22 mouse cellular contexts compared by ENCODE assay signal in genomic region chr19:33299726-33300292, GRCm38 (mm10).
DNase-seq lines count a peak whose midpoint lies in the region; ATAC-seq and TF ChIP-seq lines count a peak whose summit lies in the region.
"Had no signal": no experiment of that assay in that cellular context is flagged by ENCODE, and none has a peak within 500 bp of the region (broad histone marks: within the 10 kb centered on the region; RNA-seq: fewer than 3 reads in every experiment).

No protein-coding gene starts in this region.

- H3K27ac ChIP-seq in forebrain, embryonic 13.5 days: no peak overlapping the region; the same call in 1 of the 2 replicates
- H3K27ac ChIP-seq in forebrain, embryonic 10.5 days: no peak overlapping the region
- no peak overlapping the region for H3K27ac ChIP-seq in kidney, postnatal 0 days
- no peak overlapping the region for H3K27ac ChIP-seq in kidney, adult 2 months (ENCODE audit: insufficient read depth, low read depth, low read length)
- H3K27ac ChIP-seq in forebrain, postnatal 0 days (ENCODE audit: low read depth, low read length): no peak overlapping the region; the same call in none of the 2 replicates
- H3K27ac ChIP-seq in thymus, adult 2 months (ENCODE audit: control insufficient read depth, insufficient read depth, low read length): no peak overlapping the region
- H3K27ac ChIP-seq: embryonic facial prominence, embryonic 13.5 days; gastrocnemius, adult 2 months; hindbrain, embryonic 10.5 days had no signal

- no peak for TF ChIP-seq CTCF in kidney, postnatal 0 days (IDR thresholded peaks at IDR 0.05; ENCODE audit: low read depth)
- TF ChIP-seq CTCF in kidney, adult 2 months (conservative IDR thresholded peaks at IDR 0.05; ENCODE audit: insufficient read depth, insufficient read length, low read depth, low read length): no peak
- TF ChIP-seq CTCF in forebrain, postnatal 0 days (IDR thresholded peaks at IDR 0.05; ENCODE audit: low read depth): no peak
- no peak for TF ChIP-seq CTCF in thymus, adult 2 months (IDR thresholded peaks at IDR 0.05; ENCODE audit: borderline replicate concordance, control insufficient read depth, extremely low read depth, insufficient read depth, low read length, poor library complexity)

- H3K9me3 ChIP-seq in forebrain, embryonic 13.5 days (replicated peaks): no peaks in the 10 kb centered on the region
- no peaks in the 10 kb centered on the region for H3K9me3 ChIP-seq in forebrain, embryonic 10.5 days
- no peaks in the 10 kb centered on the region for H3K9me3 ChIP-seq in kidney, postnatal 0 days (replicated peaks; ENCODE audit: low read length)
- no peaks in the 10 kb centered on the region for H3K9me3 ChIP-seq in forebrain, postnatal 0 days (ENCODE audit: low read length)
- H3K9me3 ChIP-seq: embryonic facial prominence, embryonic 13.5 days; G1E; heart, embryonic 12.5 days; hindbrain, embryonic 10.5 days had no signal

- no peak for DNase-seq in forebrain, embryonic 10.5 days (ENCODE audit: extremely low spot score, low spot score)
- DNase-seq in kidney, postnatal 0 days (ENCODE audit: low spot score): peak; percentile 2
- no peak for DNase-seq in kidney, adult 2 months
- DNase-seq in forebrain, postnatal 0 days: peak; percentile 36
- no peak for DNase-seq in frontal cortex, postnatal 10 days (ENCODE audit: low spot score in 2 of 2)
- DNase-seq in thymus, adult 2 months: no peak
- DNase-seq: adrenal gland, postnatal 14 days; B cell, adult 2 months; cerebellum, adult 18-20 months; cerebellum, adult 9-11 months; cerebellum, postnatal 36 days; gastrocnemius, adult 2 months; gastrocnemius, postnatal 25 days had no signal

- H3K27me3 ChIP-seq in forebrain, embryonic 13.5 days: no peaks in the 10 kb centered on the region
- H3K27me3 ChIP-seq in forebrain, embryonic 10.5 days (ENCODE audit: poor library complexity, severe bottlenecking): no peaks in the 10 kb centered on the region
- H3K27me3 ChIP-seq in kidney, postnatal 0 days (ENCODE audit: insufficient read depth, low read length): no peaks in the 10 kb centered on the region
- no peaks in the 10 kb centered on the region for H3K27me3 ChIP-seq in kidney, adult 2 months (replicated peaks; ENCODE audit: control insufficient read depth, insufficient read depth, low read length)
- H3K27me3 ChIP-seq in forebrain, postnatal 0 days (ENCODE audit: insufficient read depth, low read length): no peaks in the 10 kb centered on the region
- H3K27me3 ChIP-seq in thymus, adult 2 months (ENCODE audit: control insufficient read depth, insufficient read depth, low read length): no peaks in the 10 kb centered on the region
- H3K27me3 ChIP-seq: embryonic facial prominence, embryonic 13.5 days; heart, embryonic 12.5 days had no signal

- H3K4me1 ChIP-seq in forebrain, embryonic 13.5 days: peaks cover 14% of the 10 kb centered on the region
- H3K4me1 ChIP-seq in forebrain, embryonic 10.5 days: peaks cover 9% of the 10 kb centered on the region; the same call in 1 of the 2 replicates
- H3K4me1 ChIP-seq in kidney, postnatal 0 days (replicated peaks; ENCODE audit: insufficient read depth, low read length): no peaks in the 10 kb centered on the region
- H3K4me1 ChIP-seq in kidney, adult 2 months (ENCODE audit: control insufficient read depth, insufficient read depth, low read length): no peaks in the 10 kb centered on the region
- 0 out of 2 replicates have a peak, but pooled peaks cover 3% of the 10 kb centered on the region for H3K4me1 ChIP-seq in forebrain, postnatal 0 days (ENCODE audit: insufficient read depth)
- no peaks in the 10 kb centered on the region for H3K4me1 ChIP-seq in thymus, adult 2 months (replicated peaks; ENCODE audit: control insufficient read depth, insufficient read depth, low read length)
- H3K4me1 ChIP-seq: embryonic facial prominence, embryonic 13.5 days; heart, embryonic 12.5 days; hindbrain, embryonic 10.5 days had no signal

- H3K9ac ChIP-seq in forebrain, embryonic 13.5 days: no peak overlapping the region
- no peak overlapping the region for H3K9ac ChIP-seq in kidney, postnatal 0 days (ENCODE audit: low read depth, low read length)
- H3K9ac ChIP-seq in forebrain, postnatal 0 days: no peak overlapping the region
- H3K9ac ChIP-seq: embryonic facial prominence, embryonic 13.5 days; heart, embryonic 12.5 days had no signal

- TF ChIP-seq POLR2A in kidney, adult 2 months (IDR thresholded peaks at IDR 0.05; ENCODE audit: low read depth, low read length): no peak
- TF ChIP-seq POLR2A in thymus, adult 2 months (IDR thresholded peaks at IDR 0.05; ENCODE audit: control insufficient read depth, extremely low read depth, insufficient read depth, low read length, poor library complexity): no peak

- 39% methylated on average over 3 of the region's 3 CpGs for WGBS in forebrain, embryonic 13.5 days
- 78% methylated on average over 3 of the region's 3 CpGs for WGBS in forebrain, embryonic 10.5 days
- 59% methylated on average over 3 of the region's 3 CpGs for WGBS in kidney, postnatal 0 days
- WGBS in kidney, adult 2 months: 69% methylated on average over 3 of the region's 3 CpGs
- WGBS in forebrain, postnatal 0 days: 26% methylated on average over 3 of the region's 3 CpGs
- 98% methylated on average over 3 of the region's 3 CpGs for WGBS in thymus, adult 2 months

- peak; percentile 70 for ATAC-seq in forebrain, embryonic 13.5 days
- no peak for ATAC-seq in kidney, postnatal 0 days (replicated peaks; ENCODE audit: low FRiP score, low read depth)
- peak; percentile 71 for ATAC-seq in forebrain, postnatal 0 days
- ATAC-seq: CD4-positive, CD25-positive, alpha-beta regulatory T cell, adult 4 months; hindbrain, embryonic 16.5 days; inflammation-experienced regulatory T-cells, adult 6 months; intestine, postnatal 0 days had no signal

- no peak overlapping the region for H3K4me2 ChIP-seq in forebrain, embryonic 13.5 days
- no peak overlapping the region for H3K4me2 ChIP-seq in kidney, postnatal 0 days (ENCODE audit: low read length)
- H3K4me2 ChIP-seq in forebrain, postnatal 0 days (ENCODE audit: low read depth): no peak overlapping the region
- H3K4me2 ChIP-seq: embryonic facial prominence, embryonic 13.5 days; heart, embryonic 12.5 days had no signal

- H3K36me3 ChIP-seq in forebrain, embryonic 13.5 days (ENCODE audit: poor library complexity, severe bottlenecking): no peaks in the 10 kb centered on the region
- H3K36me3 ChIP-seq in forebrain, embryonic 10.5 days (replicated peaks): no peaks in the 10 kb centered on the region
- H3K36me3 ChIP-seq in kidney, postnatal 0 days (ENCODE audit: insufficient read depth, low read length): no peaks in the 10 kb centered on the region
- no peaks in the 10 kb centered on the region for H3K36me3 ChIP-seq in kidney, adult 2 months (ENCODE audit: control insufficient read depth, insufficient read depth, low read length)
- no peaks in the 10 kb centered on the region for H3K36me3 ChIP-seq in forebrain, postnatal 0 days (ENCODE audit: insufficient read depth)
- H3K36me3 ChIP-seq in thymus, adult 2 months (ENCODE audit: control insufficient read depth, insufficient read depth, low read length): no peaks in the 10 kb centered on the region
- H3K36me3 ChIP-seq: embryonic facial prominence, embryonic 13.5 days; G1E; heart, embryonic 12.5 days; hindbrain, embryonic 10.5 days had no signal

- no peak overlapping the region for H3K4me3 ChIP-seq in forebrain, embryonic 13.5 days
- no peak overlapping the region for H3K4me3 ChIP-seq in forebrain, embryonic 10.5 days
- H3K4me3 ChIP-seq in kidney, postnatal 0 days (replicated peaks; ENCODE audit: low read depth, low read length): no peak overlapping the region
- H3K4me3 ChIP-seq in kidney, adult 2 months (ENCODE audit: insufficient read depth, low read depth, low read length): no peak overlapping the region
- no peak overlapping the region for H3K4me3 ChIP-seq in forebrain, postnatal 0 days (ENCODE audit: low read depth, low read length)
- H3K4me3 ChIP-seq in thymus, adult 2 months (ENCODE audit: control insufficient read depth, insufficient read depth, low read length): no peak overlapping the region
- H3K4me3 ChIP-seq: embryonic facial prominence, embryonic 13.5 days; gastrocnemius, adult 2 months; heart, embryonic 12.5 days; hindbrain, embryonic 10.5 days had no signal

Comparison
In these comparisons a context has a peak if more than half of its experiments do, and no peak if none do; other contexts are left out.
1. DNase-seq: peak in kidney, postnatal 0 days (single experiment) and forebrain, postnatal 0 days (single experiment); none in forebrain, embryonic 10.5 days (single experiment), kidney, adult 2 months (single experiment), frontal cortex, postnatal 10 days (0 of 2) and thymus, adult 2 months (single experiment).